Mouse (Mus musculus) ES-Bruce4 (cell line): ENCODE measurements around the gene Wdfy1. TPM values are rescaled to one million over a fixed set of nuclear protein-coding genes. Genes with fewer than 3 reads are reported as not detected.

Source experiments
- H3K27ac ChIP-seq: 2 replicates; pipeline ENCODE4 v1.5.1; 2012; ENCODE audit warnings: low read length, inconsistent platforms; ENCODE audit not compliant: insufficient read depth
- H3K27me3 ChIP-seq: 2 replicates; pipeline ENCODE4 v1.6.1; 2012; ENCODE audit warnings: mild to moderate bottlenecking, low read length, inconsistent platforms; ENCODE audit not compliant: control insufficient read depth, poor library complexity, insufficient read depth, severe bottlenecking
- H3K36me3 ChIP-seq: 2 replicates; pipeline ENCODE4 v1.6.1; 2012; ENCODE audit warnings: inconsistent platforms, mild to moderate bottlenecking, low read length, moderate library complexity; ENCODE audit not compliant: control insufficient read depth, poor library complexity, insufficient read depth, severe bottlenecking
- H3K4me1 ChIP-seq: one replicate; pipeline ENCODE4 v1.8.1; 2011; ENCODE audit warnings: low read length; ENCODE audit not compliant: control insufficient read depth, insufficient read depth
- H3K4me3 ChIP-seq: 2 replicates; pipeline ENCODE4 v1.5.1; 2011; ENCODE audit warnings: low read depth, mild to moderate bottlenecking, low read length
- H3K9ac ChIP-seq: 2 replicates; pipeline ENCODE4 v1.6.1; 2012; ENCODE audit warnings: low read depth, mild to moderate bottlenecking, inconsistent platforms; ENCODE audit not compliant: poor library complexity, severe bottlenecking
- H3K9me3 ChIP-seq: replicated peaks from 2 replicates; pipeline ENCODE4 v1.6.1; 2012; ENCODE audit warnings: mild to moderate bottlenecking, low read length, inconsistent platforms; ENCODE audit not compliant: control insufficient read depth, poor library complexity, insufficient read depth, severe bottlenecking
- CTCF ChIP-seq: IDR thresholded peaks from one replicate; pipeline ENCODE4 v1.8.1; 2011; ENCODE audit warnings: low read depth, low read length
- EP300 ChIP-seq: IDR thresholded peaks from 2 replicates; pipeline ENCODE4 v1.6.1; 2011; ENCODE audit warnings: low read depth, low read length; ENCODE audit not compliant: insufficient read depth
- POLR2A ChIP-seq: IDR thresholded peaks from one replicate; pipeline ENCODE4 v1.8.1; 2011; ENCODE audit warnings: low read length; ENCODE audit not compliant: insufficient read depth
- polyA plus RNA-seq: library from polyadenylated mRNA; stranded (reverse); fragments of >200 nt; gene quantifications from 2 replicates; pipeline ENCODE4 v1.2.4, GENCODE M21; 2011; ENCODE audit warnings: low read depth; ENCODE audit not compliant: missing spikeins, insufficient read depth, insufficient read length

Wdfy1 gene
- polyA plus RNA-seq, 1 experiment: 23.0 TPM

GRCm38 (mm10) chr1:79757597-79757996 is 18.3 kb downstream of the Wdfy1 start:
- TF ChIP-seq POLR2A (no peak), CTCF (no peak), EP300 (no peak)
- Histone ChIP-seq H3K27ac (no peak overlapping the region), H3K9me3 (no peaks in the 10 kb centered on the region)

GRCm38 (mm10) chr1:79757161-79757560 is 18.8 kb downstream of the Wdfy1 start:
- Histone ChIP-seq H3K9ac (no peak overlapping the region), H3K36me3 (no peaks in the 10 kb centered on the region)
- TF ChIP-seq CTCF (no peak), EP300 (no peak), POLR2A (no peak)

More at GRCm38 (mm10) chr1:79757597-79757996, 18.3 kb downstream of the Wdfy1 start:
- Histone ChIP-seq H3K27me3 (no peaks in the 10 kb centered on the region), H3K4me1 (peaks cover 2% of the 10 kb centered on the region), H3K36me3 (no peaks in the 10 kb centered on the region), H3K9ac (no peak overlapping the region), H3K4me3 (no peak overlapping the region)

GRCm38 (mm10) chr1:79756417-79756816 is 19.5 kb downstream of the Wdfy1 start:
- Histone ChIP-seq H3K9me3 (no peaks in the 10 kb centered on the region), H3K27ac (no peak overlapping the region), H3K4me1 (no peaks in the 10 kb centered on the region), H3K9ac (no peak overlapping the region), H3K27me3 (no peaks in the 10 kb centered on the region), H3K36me3 (no peaks in the 10 kb centered on the region), H3K4me3 (no peak overlapping the region)
- no peak for TF ChIP-seq EP300
- TF ChIP-seq POLR2A: no peak
- no peak for TF ChIP-seq CTCF

More at GRCm38 (mm10) chr1:79757161-79757560, 18.8 kb downstream of the Wdfy1 start:
- Histone ChIP-seq H3K4me1 (no peaks in the 10 kb centered on the region), H3K9me3 (no peaks in the 10 kb centered on the region), H3K4me3 (no peak overlapping the region), H3K27ac (no peak overlapping the region), H3K27me3 (no peaks in the 10 kb centered on the region)

GRCm38 (mm10) chr1:79755376-79755775 is 20.6 kb downstream of the Wdfy1 start:
- Histone ChIP-seq H3K27ac (no peak overlapping the region), H3K9ac (no peak overlapping the region), H3K4me1 (no peaks in the 10 kb centered on the region), H3K9me3 (no peaks in the 10 kb centered on the region), H3K4me3 (no peak overlapping the region), H3K27me3 (no peaks in the 10 kb centered on the region), H3K36me3 (no peaks in the 10 kb centered on the region)
- TF ChIP-seq POLR2A (no peak), EP300 (no peak), CTCF (no peak)

- Histone ChIP-seq H3K9ac (no peak overlapping the region), H3K4me1 (no peaks in the 10 kb centered on the region), H3K9me3 (no peaks in the 10 kb centered on the region), H3K27me3 (no peaks in the 10 kb centered on the region), H3K27ac (no peak overlapping the region), H3K4me3 (no peak overlapping the region), H3K36me3 (no peaks in the 10 kb centered on the region)
- TF ChIP-seq EP300 (no peak), CTCF (no peak), POLR2A (no peak)
These were observed 21.0 kb downstream of the Wdfy1 start for GRCm38 (mm10) chr1:79754936-79755335.

GRCm38 (mm10) chr1:79753456-79753855 is 22.5 kb downstream of the Wdfy1 start:
- Histone ChIP-seq H3K27me3 (no peaks in the 10 kb centered on the region), H3K27ac (no peak overlapping the region)
- TF ChIP-seq POLR2A (no peak), EP300 (no peak), CTCF (no peak)

More at GRCm38 (mm10) chr1:79753456-79753855, 22.5 kb downstream of the Wdfy1 start:
- Histone ChIP-seq H3K36me3 (no peaks in the 10 kb centered on the region), H3K9ac (no peak overlapping the region), H3K4me3 (no peak overlapping the region), H3K4me1 (no peaks in the 10 kb centered on the region), H3K9me3 (no peaks in the 10 kb centered on the region)
